ENCODE assay signal across 9 mouse cellular contexts in genomic region chr7:121899311-121899710, GRCm38 (mm10). TPM values are rescaled to one million over a fixed set of nuclear protein-coding genes. Genes with fewer than 3 reads are reported as not detected.
A peak's percentile ranks its signal among the peaks of the same experiment; 100 is the strongest.
DNase-seq lines count a peak whose midpoint lies in the region; ATAC-seq and TF ChIP-seq lines count a peak whose summit lies in the region.
"Had no signal": no experiment of that assay in that cellular context is flagged by ENCODE, and none has a peak within 500 bp of the region (broad histone marks: within the 10 kb centered on the region; RNA-seq: fewer than 3 reads in every experiment).

No protein-coding gene starts in this region.

- no peak overlapping the region for H3K9ac ChIP-seq in heart, adult 2 months (ENCODE audit: low read depth, low read length)
- H3K9ac ChIP-seq in heart, postnatal 0 days (replicated peaks; ENCODE audit: low read depth, low read length), result no peak overlapping the region
- no peak overlapping the region for H3K9ac ChIP-seq in midbrain, embryonic 14.5 days (replicated peaks; ENCODE audit: low read length)

- H3K27me3 ChIP-seq in heart, adult 2 months (ENCODE audit: control insufficient read depth, insufficient read depth, low read length), result peaks cover 2% of the 10 kb centered on the region
- no peaks in the 10 kb centered on the region for H3K27me3 ChIP-seq in Patski
- 0 out of 2 replicates have a peak, but pooled peaks cover 6% of the 10 kb centered on the region for H3K27me3 ChIP-seq in heart, postnatal 0 days (ENCODE audit: control insufficient read depth, insufficient read depth, low read length)
- no peaks in the 10 kb centered on the region for H3K27me3 ChIP-seq in midbrain, embryonic 14.5 days (ENCODE audit: control insufficient read depth, insufficient read depth, low read length)

- ATAC-seq in Patski, result no peak
- ATAC-seq in heart, postnatal 0 days (ENCODE audit: insufficient read depth, low read depth), result no peak
- ATAC-seq in midbrain, embryonic 14.5 days (ENCODE audit: low FRiP score, low TSS enrichment), result no peak

- WGBS in heart, adult 2 months, result 14% methylated on average over 14 of the region's 14 CpGs
- WGBS in heart, postnatal 0 days, result 5% methylated on average over 14 of the region's 14 CpGs
- 9% methylated on average over 14 of the region's 14 CpGs for WGBS in midbrain, embryonic 14.5 days

- no peak for TF ChIP-seq POLR2A in heart, adult 2 months (IDR thresholded peaks at IDR 0.05; ENCODE audit: insufficient read depth, low read depth, low read length)

- no peak overlapping the region for H3K4me3 ChIP-seq in heart, adult 2 months
- H3K4me3 ChIP-seq in heart, postnatal 0 days (ENCODE audit: low read depth, low read length), result no peak overlapping the region
- no peak overlapping the region; the same call in 1 of the 2 replicates for H3K4me3 ChIP-seq in midbrain, embryonic 14.5 days (replicated peaks; ENCODE audit: low read depth, low read length)

- CTCF ChIA-PET in Patski (lab: Charles Lee), result interaction anchor here (0.7 to 1.9 kb wide), 4 partner anchors 12 to 165 kb away, joined by 3 to 11 read pairs (median 4); partner anchors contain the start of gene Scnn1g

- intact Hi-C loops in heart, adult 2 months (cut with DNase I), result loop anchor here (2.0 kb wide), 1 partner anchor 63 kb away; no protein-coding TSS in a partner anchor
- intact Hi-C loops in heart, postnatal 25 days (cut with DNase I), result no loop called here

- H3K9me3 ChIP-seq in heart, postnatal 0 days (replicated peaks; ENCODE audit: control insufficient read depth, low read length), result no peaks in the 10 kb centered on the region
- no peaks in the 10 kb centered on the region for H3K9me3 ChIP-seq in midbrain, embryonic 14.5 days (ENCODE audit: control insufficient read depth, low read length)

- POLR2A ChIA-PET in Patski (lab: Charles Lee), result interaction anchor here (0.8 kb wide), 1 partner anchor 38 kb away, joined by 3 read pairs; no protein-coding TSS in a partner anchor

- no peak overlapping the region for H3K4me2 ChIP-seq in heart, postnatal 0 days (ENCODE audit: low read depth, low read length)
- H3K4me2 ChIP-seq in midbrain, embryonic 14.5 days (ENCODE audit: low read length), result peak overlapping the region; percentile 32

- H3K79me2 ChIP-seq in heart, adult 2 months (replicated peaks; ENCODE audit: control insufficient read depth, insufficient read depth, low read length), result no peaks in the 10 kb centered on the region

- TF ChIP-seq EP300 in heart, adult 2 months (IDR thresholded peaks at IDR 0.05; ENCODE audit: insufficient read depth, low read depth, low read length), result no peak
- no peak for TF ChIP-seq EP300 in heart, postnatal 0 days (IDR thresholded peaks at IDR 0.05; ENCODE audit: low read depth)

- H3K4me1 ChIP-seq in heart, adult 2 months (ENCODE audit: control insufficient read depth, insufficient read depth, low read length), result no peaks in the 10 kb centered on the region
- H3K4me1 ChIP-seq in heart, postnatal 0 days (ENCODE audit: control insufficient read depth, insufficient read depth), result 0 out of 2 replicates have a peak, but pooled peaks cover 11% of the 10 kb centered on the region
- no peaks in the 10 kb centered on the region for H3K4me1 ChIP-seq in midbrain, embryonic 14.5 days (ENCODE audit: control insufficient read depth, insufficient read depth, low read length)

- in situ Hi-C loops in Patski (cut with MboI; ENCODE audit: low pct_unique_long_range_greater_than_20kb), result no loop called here

- H3K36me3 ChIP-seq in heart, adult 2 months (ENCODE audit: control insufficient read depth, insufficient read depth, low read length), result no peaks in the 10 kb centered on the region
- no peaks in the 10 kb centered on the region for H3K36me3 ChIP-seq in heart, postnatal 0 days (replicated peaks; ENCODE audit: control insufficient read depth, insufficient read depth, low read length)
- no peaks in the 10 kb centered on the region for H3K36me3 ChIP-seq in midbrain, embryonic 14.5 days (ENCODE audit: control insufficient read depth, insufficient read depth, low read length)

- DNase-seq in heart, adult 2 months, result peak in 1 of 2 experiments; percentile 49
- DNase-seq in heart, postnatal 25 days (ENCODE audit: low spot score), result no peak
- DNase-seq in Patski (ENCODE audit: low read depth, low spot score), result no peak
- peak; percentile 56 for DNase-seq in embryo, embryonic 11 days
- no peak for DNase-seq in heart, postnatal 0 days (ENCODE audit: low spot score)
- peak; percentile 66 to 68 for DNase-seq in kidney, postnatal 4 days
- DNase-seq in midbrain, embryonic 14.5 days, result peak; percentile 42
- DNase-seq in yolk sac, embryonic 10.5 days (ENCODE audit: low spot score), result peak; percentile 23

- TF ChIP-seq CTCF in heart, adult 2 months (IDR thresholded peaks at IDR 0.05), result peak; percentile 76
- TF ChIP-seq CTCF in Patski (IDR thresholded peaks at IDR 0.05), result peak; percentile 76
- TF ChIP-seq CTCF in heart, postnatal 0 days (IDR thresholded peaks at IDR 0.05; ENCODE audit: low read depth), result peak; percentile 48

- H3K27ac ChIP-seq in heart, adult 2 months, result no peak overlapping the region
- H3K27ac ChIP-seq in heart, postnatal 0 days (ENCODE audit: low read depth), result no peak overlapping the region
- no peak overlapping the region for H3K27ac ChIP-seq in midbrain, embryonic 14.5 days (replicated peaks; ENCODE audit: low read depth, low read length)

RNA-seq across cellular contexts. Expression of gene Scnn1b, which starts 34.5 kb away (rescaled TPM):
- total RNA-seq in heart, adult 2 months (2021), result not detected
- polyA plus RNA-seq in heart, adult 2 months (2012; rRNA removed), result 0.47 TPM in 1 of 2 replicates, not detected in the other
- total RNA-seq in heart, postnatal 25 days (2021), result not detected
- polyA plus RNA-seq in Patski (2021), result 0.03 TPM
- not detected in 2 replicates for total RNA-seq in heart, postnatal 0 days (2014; rRNA removed; ENCODE audit: low replicate concordance)
- 0.05 and 0.10 TPM in 2 replicates for polyA plus RNA-seq in heart, postnatal 0 days (2015; fragmentation: Nextera tagmentation; extraction: Ambion mirVana)
- polyA plus RNA-seq in midbrain, embryonic 14.5 days (2014; fragmentation: Nextera tagmentation; extraction: Ambion mirVana), result 0.11 and 0.13 TPM in 2 replicates
- total RNA-seq: left cerebral cortex, postnatal 25 days had no signal

Comparison
In these comparisons a context has a peak if more than half of its experiments do, and no peak if none do; other contexts are left out.
1. DNase-seq: peak in embryo, embryonic 11 days (single experiment), kidney, postnatal 4 days (2 of 2), midbrain, embryonic 14.5 days (single experiment) and yolk sac, embryonic 10.5 days (single experiment); none in heart, postnatal 25 days (single experiment), Patski (single experiment) and heart, postnatal 0 days (single experiment).
2. Peak in every context shown above with its lines, with median percentiles within 50 percentile points of each other: CTCF ChIP-seq.